Mouse (Mus musculus) limb, embryonic 11.5 days (tissue): ENCODE data around the gene Lyrm1. TPM values are rescaled to one million over a fixed set of nuclear protein-coding genes. Genes with fewer than 3 reads are reported as not detected.

Source experiments
- ATAC-seq: fragments of 200-750 bp; cut with Nextera tagmentation; 2 replicates; pipeline ENCODE4 v1.8.0; 2017; ENCODE audit warnings: low read depth; ENCODE audit not compliant: insufficient number of reproducible peaks, low FRiP score, low TSS enrichment
- DNase-seq: peaks from one replicate; pipeline ENCODE4 v3.0.0-alpha.2; 2015; ENCODE audit warnings: low spot score
- H3K27ac ChIP-seq: fragments of 300-500 bp; sonication (generic); replicated peaks from 2 replicates; pipeline ENCODE4 v1.5.1; 2014; ENCODE audit warnings: low read depth, mild to moderate bottlenecking, low read length
- H3K27me3 ChIP-seq: fragments of 300-500 bp; sonication (generic); 2 replicates; pipeline ENCODE4 v1.6.1; 2014; ENCODE audit warnings: mild to moderate bottlenecking, low read length, mixed read lengths; ENCODE audit not compliant: control insufficient read depth, insufficient read depth
- H3K36me3 ChIP-seq: fragments of 300-500 bp; sonication (generic); 2 replicates; pipeline ENCODE4 v1.6.1; 2014; ENCODE audit warnings: mild to moderate bottlenecking, low read length, moderate library complexity, mixed read lengths; ENCODE audit not compliant: control insufficient read depth, insufficient read depth
- H3K4me1 ChIP-seq: fragments of 300-500 bp; sonication (generic); 2 replicates; pipeline ENCODE4 v1.6.1; 2014; ENCODE audit warnings: low read length, mixed read lengths; ENCODE audit not compliant: control insufficient read depth, insufficient read depth
- H3K4me2 ChIP-seq: fragments of 300-500 bp; sonication (generic); 2 replicates; pipeline ENCODE4 v1.6.1; 2014; ENCODE audit warnings: low read depth, mild to moderate bottlenecking, moderate library complexity; ENCODE audit not compliant: severe bottlenecking
- H3K4me3 ChIP-seq: fragments of 300-500 bp; sonication (generic); 2 replicates; pipeline ENCODE4 v1.5.1; 2014; ENCODE audit warnings: low read depth, low read length
- H3K9ac ChIP-seq: fragments of 300-500 bp; sonication (generic); 2 replicates; pipeline ENCODE4 v1.6.1; 2014; ENCODE audit warnings: mild to moderate bottlenecking, low read length
- H3K9me3 ChIP-seq: fragments of 300-500 bp; sonication (generic); 2 replicates; pipeline ENCODE4 v1.6.1; 2016; ENCODE audit warnings: low read length; ENCODE audit not compliant: control insufficient read depth
- WGBS: fragments of 180-500 bp; shearing (Covaris S2); extraction: QIAGEN DNeasy Blood & Tissue Kit; methylation state at CpG from one replicate; pipeline ENCODE4 v1.1.7; 2014; 5-methylcytosine and 5-hydroxymethylcytosine counted together
- polyA plus RNA-seq: library from polyadenylated mRNA; unstranded; fragments of >200 nt; fragmentation: Nextera tagmentation; extraction: Ambion mirVana; gene quantifications from 2 replicates; pipeline ENCODE4 v1.2.1, GENCODE M21; 2014

Gene Lyrm1
- 7.1 and 8.5 TPM in 2 replicates for polyA plus RNA-seq

DNA sequence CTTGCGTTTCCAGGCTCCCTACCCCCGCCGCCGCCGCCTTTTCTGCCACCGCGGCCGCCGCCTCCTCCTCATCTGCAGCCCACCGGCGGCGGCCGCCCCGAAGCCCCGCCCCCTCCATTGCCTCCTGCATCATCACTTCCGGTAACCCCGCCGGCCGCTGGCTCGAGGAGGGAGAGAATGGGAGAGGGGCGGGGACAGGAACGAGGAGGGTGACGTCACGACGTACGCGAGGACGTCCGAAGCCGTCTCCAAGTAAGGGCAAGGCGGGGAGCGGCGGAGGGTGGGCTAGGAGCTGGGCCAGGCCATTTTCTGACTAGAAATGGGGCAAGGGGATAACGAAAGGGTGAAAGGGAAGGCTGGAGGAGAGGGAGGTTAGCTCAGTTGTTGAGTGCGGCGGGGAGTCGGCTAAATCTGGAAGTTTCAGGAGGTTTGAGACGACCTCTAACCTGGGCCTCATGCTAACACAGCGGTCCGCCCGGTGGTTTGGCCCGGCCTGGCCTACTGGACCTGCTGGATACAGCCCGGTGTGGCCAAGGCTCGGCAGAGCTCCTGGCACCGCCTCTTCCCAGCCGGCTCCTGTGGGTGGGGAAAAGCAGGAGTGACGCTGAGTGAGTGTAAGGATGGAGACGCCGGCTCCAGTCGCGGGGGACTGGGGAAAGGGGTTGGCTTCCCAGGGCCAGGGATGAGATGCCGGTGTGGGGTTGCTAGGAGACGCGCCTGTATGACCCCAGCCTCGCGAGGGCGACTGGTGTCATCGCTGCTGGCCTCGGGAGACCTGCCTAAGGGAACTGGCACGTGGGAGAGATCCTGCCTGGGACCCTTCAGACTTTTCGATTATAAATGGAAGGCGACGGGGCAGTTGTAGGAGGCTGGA is at the start of gene Lyrm1, which contains the start of gene Dcun1d3:
TSS of gene Lyrm1 (plus strand) at position 223 of the 874 bp plus-strand sequence.
TSS of gene Dcun1d3 (minus strand) at position 660 of the 874 bp plus-strand sequence.
- Histone ChIP-seq H3K9me3 (no peaks in the 10 kb centered on the region), H3K27me3 (no peaks in the 10 kb centered on the region), H3K4me1 (no peaks in the 10 kb centered on the region), H3K27ac (peak within 1 kb of the TSS; percentile 91), H3K4me3 (peak within 1 kb of the TSS; percentile 68), H3K9ac (peak within 1 kb of the TSS; percentile 78), H3K4me2 (peak within 1 kb of the TSS; percentile 75), H3K36me3 (no peaks in the 10 kb centered on the region)
- 0% methylated on average over 63 of the region's 63 CpGs for WGBS
- peak; percentile 98 for ATAC-seq
- DNase-seq: peak; percentile 99

DNA sequence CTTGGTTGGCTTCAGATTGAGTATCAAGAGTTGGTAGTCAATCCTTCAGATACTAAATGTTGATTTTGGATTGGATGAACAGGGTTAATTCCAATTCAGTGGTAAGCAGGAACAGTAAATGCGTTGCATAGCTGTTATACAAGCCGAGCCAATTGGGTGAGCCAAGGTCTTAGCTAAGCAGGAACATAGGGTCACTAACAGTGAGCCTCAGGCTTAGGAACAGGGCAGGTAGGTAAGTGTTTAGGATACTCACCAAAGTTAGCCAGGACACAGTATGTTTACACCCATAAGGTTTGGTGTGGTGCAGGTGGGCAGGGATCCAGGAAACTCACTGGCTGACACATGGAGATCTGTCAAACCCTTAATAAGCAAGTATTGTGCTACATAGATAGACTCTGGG is 48.3 kb upstream of the Lyrm1 start:
- Histone ChIP-seq H3K9ac (no peak overlapping the region), H3K36me3 (peaks cover 2% of the 10 kb centered on the region; the same call in 1 of the 2 replicates), H3K4me1 (no peaks in the 10 kb centered on the region), H3K4me2 (no peak overlapping the region), H3K27ac (no peak overlapping the region), H3K27me3 (no peaks in the 10 kb centered on the region), H3K9me3 (no peaks in the 10 kb centered on the region), H3K4me3 (no peak overlapping the region)
- ATAC-seq (no peak), DNase-seq (no peak)
- 94% methylated on average over 2 of the region's 2 CpGs for WGBS

DNA sequence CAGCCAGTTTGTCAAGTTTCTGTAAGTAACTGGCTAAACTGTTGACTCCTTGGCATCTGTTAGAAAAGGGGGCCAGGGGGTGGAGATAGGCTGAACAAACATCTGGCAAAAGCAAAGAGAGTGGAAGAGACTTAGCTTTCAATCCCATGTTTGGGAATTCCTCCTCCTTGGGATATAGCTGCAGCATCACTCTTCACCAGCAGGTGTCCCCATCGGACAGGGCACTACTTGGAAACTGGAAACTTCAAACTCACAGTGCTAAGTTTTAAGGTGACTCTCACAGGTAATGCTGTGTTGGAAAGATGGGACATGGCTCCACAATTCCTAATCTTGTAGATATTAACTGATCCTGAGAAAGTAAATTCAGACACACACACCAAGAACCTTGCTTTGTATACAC is 46.6 kb upstream of the Lyrm1 start:
- WGBS: 0% methylated on average over 1 of the region's 1 CpGs
- peak; percentile 81 for DNase-seq
- Histone ChIP-seq H3K36me3 (peaks cover 2% of the 10 kb centered on the region; the same call in 1 of the 2 replicates), H3K27me3 (no peaks in the 10 kb centered on the region), H3K9me3 (no peaks in the 10 kb centered on the region), H3K27ac (no peak overlapping the region), H3K4me3 (no peak overlapping the region), H3K4me1 (no peaks in the 10 kb centered on the region), H3K9ac (no peak overlapping the region), H3K4me2 (no peak overlapping the region)
- no peak for ATAC-seq

DNA sequence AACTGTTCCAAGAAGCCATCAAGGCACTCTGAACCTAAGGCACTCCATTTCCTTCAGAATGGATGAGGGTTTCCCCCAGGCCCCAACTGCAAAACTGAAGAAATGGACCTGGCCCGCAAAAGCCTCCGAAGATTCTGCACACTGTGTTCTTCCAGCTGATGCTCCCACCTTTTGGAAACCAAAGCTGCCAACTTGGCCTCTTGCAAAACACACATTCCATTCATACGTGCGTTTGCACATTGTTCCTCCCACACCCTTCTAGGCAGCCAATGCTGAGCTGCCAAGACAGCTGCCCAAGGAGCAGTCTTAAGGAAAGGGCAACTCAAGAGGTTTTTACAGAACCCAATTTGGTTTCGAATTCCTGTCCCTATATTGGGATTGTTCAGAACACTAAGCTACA is 44.9 kb upstream of the Lyrm1 start:
- H3K27ac ChIP-seq: no peak overlapping the region
- WGBS: 82% methylated on average over 5 of the region's 5 CpGs
- no peak for DNase-seq
- no peaks in the 10 kb centered on the region for H3K27me3 ChIP-seq
- H3K4me2 ChIP-seq: no peak overlapping the region
- no peak overlapping the region for H3K4me3 ChIP-seq
- ATAC-seq: no peak
- 0 out of 2 replicates have a peak, but pooled peaks cover 2% of the 10 kb centered on the region for H3K36me3 ChIP-seq
- H3K9me3 ChIP-seq: no peaks in the 10 kb centered on the region
- no peak overlapping the region for H3K9ac ChIP-seq
- H3K4me1 ChIP-seq: no peaks in the 10 kb centered on the region

DNA sequence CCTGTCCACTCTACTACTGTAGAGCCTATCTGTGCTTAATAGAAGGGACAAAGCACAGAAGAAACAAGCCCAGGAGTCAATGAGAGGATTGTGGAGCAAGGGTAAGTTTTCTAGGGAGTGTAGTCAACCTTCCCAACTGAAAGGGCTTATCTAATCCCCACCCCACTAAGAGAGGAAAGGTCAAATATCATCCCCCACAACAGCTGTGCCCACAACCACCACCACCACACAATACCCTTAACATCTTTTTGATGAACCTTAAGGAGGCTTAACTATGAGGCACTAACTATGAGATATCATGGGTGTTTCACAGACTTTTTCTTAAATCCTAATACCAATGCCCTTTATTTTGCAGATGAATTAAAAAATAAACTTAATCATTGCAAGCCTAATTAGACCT is 43.2 kb upstream of the Lyrm1 start:
- H3K9me3 ChIP-seq: no peaks in the 10 kb centered on the region

DNA sequence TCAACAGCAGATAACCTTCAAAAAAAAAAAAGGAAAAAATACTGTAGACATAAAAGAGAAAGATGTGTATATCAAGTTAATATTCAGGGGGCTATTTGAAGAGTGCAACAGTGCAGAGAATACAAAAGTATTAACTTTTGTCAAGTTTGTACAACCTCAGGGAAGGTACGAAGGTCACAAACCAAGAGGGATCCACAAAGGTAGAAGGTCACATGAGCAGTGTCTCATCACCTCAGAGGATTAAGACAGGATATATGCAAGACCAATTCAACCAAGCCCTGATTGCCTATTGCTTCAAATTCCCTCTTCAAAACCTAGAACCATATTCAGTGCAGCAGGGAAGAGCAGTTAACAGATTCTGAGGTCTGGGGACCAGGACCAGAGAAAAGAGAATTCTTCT is 42.5 kb upstream of the Lyrm1 start:
- Histone ChIP-seq H3K27ac (no peak overlapping the region), H3K36me3 (0 out of 2 replicates have a peak, but pooled peaks cover 2% of the 10 kb centered on the region), H3K4me2 (no peak overlapping the region), H3K4me1 (no peaks in the 10 kb centered on the region), H3K9me3 (no peaks in the 10 kb centered on the region), H3K4me3 (no peak overlapping the region), H3K27me3 (no peaks in the 10 kb centered on the region), H3K9ac (no peak overlapping the region)
- no peak for ATAC-seq
- DNase-seq: no peak
- WGBS: 97% methylated on average over 1 of the region's 1 CpGs

More for the DNA sequence above, 43.2 kb upstream of the Lyrm1 start:
- no peak overlapping the region for H3K27ac ChIP-seq
- H3K9ac ChIP-seq: no peak overlapping the region
- H3K27me3 ChIP-seq: no peaks in the 10 kb centered on the region
- H3K36me3 ChIP-seq: 0 out of 2 replicates have a peak, but pooled peaks cover 2% of the 10 kb centered on the region
- ATAC-seq (no peak), DNase-seq (no peak)
- no peak overlapping the region for H3K4me3 ChIP-seq
- no peak overlapping the region for H3K4me2 ChIP-seq
- H3K4me1 ChIP-seq: no peaks in the 10 kb centered on the region

DNA sequence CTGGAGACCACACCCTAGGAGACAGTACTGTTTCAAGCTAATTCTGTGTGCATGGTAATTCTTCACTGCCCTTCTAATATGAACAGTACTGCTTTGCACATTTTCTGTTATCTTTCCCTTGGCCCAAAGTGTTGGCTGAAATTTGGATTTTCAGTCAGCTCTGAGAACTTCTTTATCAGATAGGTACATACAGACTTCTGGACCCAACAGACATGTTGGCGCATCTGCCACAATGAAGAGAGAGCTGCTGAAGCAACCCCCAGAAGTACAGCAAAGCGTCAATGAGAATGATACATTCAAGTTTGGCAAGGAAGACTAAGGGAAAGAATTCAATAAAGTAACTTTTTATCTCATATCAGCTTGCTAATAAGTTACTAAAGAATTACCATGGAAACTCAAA is 41.3 kb upstream of the Lyrm1 start:
- Histone ChIP-seq H3K9me3 (no peaks in the 10 kb centered on the region), H3K4me2 (no peak overlapping the region), H3K27ac (no peak overlapping the region), H3K4me1 (no peaks in the 10 kb centered on the region), H3K36me3 (0 out of 2 replicates have a peak, but pooled peaks cover 2% of the 10 kb centered on the region), H3K27me3 (no peaks in the 10 kb centered on the region), H3K4me3 (no peak overlapping the region), H3K9ac (no peak overlapping the region)
- WGBS: 96% methylated on average over 2 of the region's 2 CpGs
- ATAC-seq (no peak), DNase-seq (no peak)

DNA sequence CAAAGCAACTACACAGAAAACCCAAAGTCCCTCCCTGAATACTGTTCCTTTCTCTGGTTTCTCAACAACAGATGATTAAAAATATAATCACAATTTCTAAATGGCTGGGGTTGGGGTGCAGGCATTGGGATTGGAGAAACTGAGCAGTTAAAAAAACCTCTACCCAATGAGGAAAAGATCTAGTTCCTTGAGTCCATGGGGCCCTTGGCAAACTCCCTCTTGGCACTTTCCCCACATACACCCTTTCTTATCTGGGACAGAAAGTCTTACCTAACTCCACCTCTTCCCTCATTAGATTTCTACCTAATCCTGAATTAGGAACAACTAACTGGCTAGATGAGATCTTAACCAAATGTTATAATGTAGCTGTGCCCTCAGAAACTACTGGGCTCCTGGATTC is 40.6 kb upstream of the Lyrm1 start:
- H3K4me3 ChIP-seq: no peak overlapping the region
- no peak overlapping the region for H3K4me2 ChIP-seq
- no peak for ATAC-seq
- H3K27ac ChIP-seq: no peak overlapping the region
- H3K4me1 ChIP-seq: no peaks in the 10 kb centered on the region
- DNase-seq: no peak
- no peak overlapping the region for H3K9ac ChIP-seq
- H3K9me3 ChIP-seq: no peaks in the 10 kb centered on the region
- 0 out of 2 replicates have a peak, but pooled peaks cover 2% of the 10 kb centered on the region for H3K36me3 ChIP-seq
- H3K27me3 ChIP-seq: no peaks in the 10 kb centered on the region
